Mouse (Mus musculus): Measurements from ENCODE around the gene Parva. TPM values are rescaled to one million over a fixed set of nuclear protein-coding genes. Genes with fewer than 3 reads are reported as not detected.

Gene Parva
- total and polyA plus RNA-seq, 2 experiments from 2014 or later, result 17.6 to 19.1 TPM

- no peak for TF ChIP-seq CTCF (IDR thresholded peaks at IDR 0.05; ENCODE audit: low read depth)
- 33% methylated on average over 7 of the region's 7 CpGs for WGBS
- no peak for ATAC-seq
- Histone ChIP-seq H3K9me3 (ENCODE audit: low read length) (no peaks in the 10 kb centered on the region), H3K4me2 (ENCODE audit: low read depth) (no peak overlapping the region), H3K36me3 (ENCODE audit: insufficient read depth) (no peaks in the 10 kb centered on the region), H3K9ac (no peak overlapping the region), H3K27me3 (ENCODE audit: insufficient read depth, low read length) (no peaks in the 10 kb centered on the region), H3K4me3 (ENCODE audit: low read depth, low read length) (no peak overlapping the region), H3K4me1 (ENCODE audit: insufficient read depth) (0 out of 2 replicates have a peak, but pooled peaks cover 3% of the 10 kb centered on the region), H3K27ac (ENCODE audit: low read depth, low read length) (no peak overlapping the region)
- DNase-seq, result peak; percentile 44
These were observed 44.0 kb downstream of the Parva start for GRCm38 (mm10) chr7:112471316-112471715.

- H3K27ac ChIP-seq (ENCODE audit: low read depth, low read length), result no peak overlapping the region
- no peak for TF ChIP-seq CTCF (IDR thresholded peaks at IDR 0.05; ENCODE audit: low read depth)
- no peak overlapping the region for H3K9ac ChIP-seq
- H3K9me3 ChIP-seq (ENCODE audit: low read length), result no peaks in the 10 kb centered on the region
- 0 out of 2 replicates have a peak, but pooled peaks cover 3% of the 10 kb centered on the region for H3K4me1 ChIP-seq (ENCODE audit: insufficient read depth)
- WGBS, result 77% methylated on average over 10 of the region's 10 CpGs
- H3K27me3 ChIP-seq (ENCODE audit: insufficient read depth, low read length), result no peaks in the 10 kb centered on the region
- no peak for ATAC-seq
- H3K4me2 ChIP-seq (ENCODE audit: low read depth), result no peak overlapping the region
- H3K36me3 ChIP-seq (ENCODE audit: insufficient read depth), result no peaks in the 10 kb centered on the region
- no peak overlapping the region for H3K4me3 ChIP-seq (ENCODE audit: low read depth, low read length)
- DNase-seq, result no peak
These were observed 44.9 kb downstream of the Parva start for GRCm38 (mm10) chr7:112472024-112472707.

DNA sequence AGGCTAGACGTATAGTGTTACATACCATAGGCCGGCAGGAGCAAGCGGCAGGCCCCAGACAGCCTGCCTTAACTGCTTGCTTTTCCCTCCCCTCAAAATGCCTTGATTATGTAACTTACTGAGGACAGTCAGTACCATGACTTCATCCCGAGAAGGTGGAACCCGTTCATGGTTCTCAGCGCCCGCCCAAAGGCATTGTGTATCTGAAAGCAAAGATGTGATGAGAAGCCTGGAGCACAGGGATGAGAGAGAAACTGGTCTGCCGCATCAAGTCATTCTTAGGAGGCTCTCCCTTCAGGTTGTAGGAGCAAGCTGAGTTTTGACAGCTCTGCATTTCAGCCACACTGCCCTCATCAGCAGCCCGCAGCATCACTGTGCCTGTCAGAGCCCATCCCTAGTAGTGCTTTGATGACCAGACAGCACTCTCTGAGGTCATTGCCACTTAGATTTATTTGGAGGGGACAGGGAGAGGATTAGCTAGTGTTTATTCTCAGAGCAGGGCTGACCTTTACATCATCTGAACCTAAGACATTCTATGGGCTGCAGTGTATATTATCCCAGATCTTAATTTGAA lies 45.5 kb downstream of the Parva start:
- no peak overlapping the region for H3K4me3 ChIP-seq (ENCODE audit: low read depth, low read length)
- no peak for DNase-seq
- no peak for ATAC-seq
- H3K27me3 ChIP-seq (ENCODE audit: insufficient read depth, low read length), result no peaks in the 10 kb centered on the region
- WGBS, result 80% methylated on average over 9 of the region's 9 CpGs
- H3K9ac ChIP-seq, result no peak overlapping the region
- 0 out of 2 replicates have a peak, but pooled peaks cover 2% of the 10 kb centered on the region for H3K4me1 ChIP-seq (ENCODE audit: insufficient read depth)
- H3K36me3 ChIP-seq (ENCODE audit: insufficient read depth), result no peaks in the 10 kb centered on the region
- no peaks in the 10 kb centered on the region for H3K9me3 ChIP-seq (ENCODE audit: low read length)
- no peak for TF ChIP-seq CTCF (IDR thresholded peaks at IDR 0.05; ENCODE audit: low read depth)
- no peak overlapping the region for H3K4me2 ChIP-seq (ENCODE audit: low read depth)
- no peak overlapping the region for H3K27ac ChIP-seq (ENCODE audit: low read depth, low read length)

- Histone ChIP-seq H3K4me1 (ENCODE audit: insufficient read depth) (no peaks in the 10 kb centered on the region), H3K4me2 (ENCODE audit: low read depth) (no peak overlapping the region), H3K4me3 (ENCODE audit: low read depth, low read length) (no peak overlapping the region), H3K27ac (ENCODE audit: low read depth, low read length) (no peak overlapping the region), H3K9me3 (ENCODE audit: low read length) (no peaks in the 10 kb centered on the region), H3K36me3 (ENCODE audit: insufficient read depth) (no peaks in the 10 kb centered on the region), H3K27me3 (ENCODE audit: insufficient read depth, low read length) (no peaks in the 10 kb centered on the region), H3K9ac (no peak overlapping the region)
- ATAC-seq (no peak), DNase-seq (no peak)
- TF ChIP-seq CTCF (IDR thresholded peaks at IDR 0.05; ENCODE audit: low read depth), result no peak
- 20% methylated on average over 14 of the region's 14 CpGs for WGBS
These were observed 46.5 kb downstream of the Parva start for GRCm38 (mm10) chr7:112473649-112474435.

DNA sequence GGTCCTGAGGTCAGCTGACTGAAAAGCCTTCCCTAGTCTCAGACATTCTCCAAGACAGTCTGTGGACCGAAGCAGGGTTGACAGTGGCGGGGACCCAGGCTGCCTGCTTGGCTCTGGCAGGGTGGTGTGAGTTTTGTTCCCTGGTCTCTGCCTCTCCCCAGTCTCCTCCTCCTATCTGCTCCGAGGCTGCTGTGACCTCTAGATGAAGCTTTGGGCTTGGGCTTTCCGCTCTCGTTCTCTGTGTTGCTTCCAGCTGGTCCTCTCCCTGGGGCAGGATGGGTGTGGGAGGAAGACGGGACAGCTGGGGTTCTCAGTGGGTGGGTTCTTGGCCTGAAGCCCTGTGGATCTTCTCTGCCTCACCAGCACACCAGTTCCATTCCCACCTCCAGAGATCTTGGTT lies 51.8 kb downstream of the Parva start:
- WGBS, result 78% methylated on average over 6 of the region's 6 CpGs
- no peak for TF ChIP-seq CTCF (IDR thresholded peaks at IDR 0.05; ENCODE audit: low read depth)

GRCm38 (mm10) chr7:112481031-112481430 lies 53.7 kb downstream of the Parva start:
- H3K27me3 ChIP-seq (ENCODE audit: insufficient read depth, low read length), result no peaks in the 10 kb centered on the region
- H3K9ac ChIP-seq, result no peak overlapping the region
- no peak for DNase-seq
- no peak for ATAC-seq
- H3K4me3 ChIP-seq (ENCODE audit: low read depth, low read length), result no peak overlapping the region
- H3K36me3 ChIP-seq (ENCODE audit: insufficient read depth), result no peaks in the 10 kb centered on the region
- no peaks in the 10 kb centered on the region for H3K4me1 ChIP-seq (ENCODE audit: insufficient read depth)
- H3K9me3 ChIP-seq (ENCODE audit: low read length), result no peaks in the 10 kb centered on the region
- no peak overlapping the region for H3K27ac ChIP-seq (ENCODE audit: low read depth, low read length)
- TF ChIP-seq CTCF (IDR thresholded peaks at IDR 0.05; ENCODE audit: low read depth), result no peak
- 96% methylated on average over 1 of the region's 1 CpGs for WGBS
- H3K4me2 ChIP-seq (ENCODE audit: low read depth), result no peak overlapping the region

More for the DNA sequence above, 51.8 kb downstream of the Parva start:
- Histone ChIP-seq H3K36me3 (ENCODE audit: insufficient read depth) (no peaks in the 10 kb centered on the region), H3K9ac (no peak overlapping the region), H3K27me3 (ENCODE audit: insufficient read depth, low read length) (no peaks in the 10 kb centered on the region), H3K4me3 (ENCODE audit: low read depth, low read length) (no peak overlapping the region), H3K4me2 (ENCODE audit: low read depth) (no peak overlapping the region), H3K9me3 (ENCODE audit: low read length) (no peaks in the 10 kb centered on the region), H3K4me1 (ENCODE audit: insufficient read depth) (no peaks in the 10 kb centered on the region), H3K27ac (ENCODE audit: low read depth, low read length) (no peak overlapping the region)
- DNase-seq (no peak), ATAC-seq (no peak)

GRCm38 (mm10) chr7:112482572-112482971 lies 55.3 kb downstream of the Parva start:
- Histone ChIP-seq H3K36me3 (ENCODE audit: insufficient read depth) (no peaks in the 10 kb centered on the region), H3K4me1 (ENCODE audit: insufficient read depth) (no peaks in the 10 kb centered on the region), H3K9ac (no peak overlapping the region), H3K4me3 (ENCODE audit: low read depth, low read length) (no peak overlapping the region), H3K4me2 (ENCODE audit: low read depth) (no peak overlapping the region), H3K9me3 (ENCODE audit: low read length) (no peaks in the 10 kb centered on the region), H3K27me3 (ENCODE audit: insufficient read depth, low read length) (no peaks in the 10 kb centered on the region), H3K27ac (ENCODE audit: low read depth, low read length) (no peak overlapping the region)
- TF ChIP-seq CTCF (IDR thresholded peaks at IDR 0.05; ENCODE audit: low read depth), result no peak
- ATAC-seq (no peak), DNase-seq (no peak)
- WGBS, result 84% methylated on average over 7 of the region's 7 CpGs

All from forebrain, postnatal 0 days (tissue).